Mouse (Mus musculus): ENCODE data around the gene Carmil2. TPM values are rescaled to one million over a fixed set of nuclear protein-coding genes. Genes with fewer than 3 reads are reported as not detected.
A peak's percentile ranks its signal among the peaks of the same experiment; 100 is the strongest.

Gene Carmil2
- polyA plus RNA-seq, 1 experiment from 2014 or later: 1.1 TPM

DNA sequence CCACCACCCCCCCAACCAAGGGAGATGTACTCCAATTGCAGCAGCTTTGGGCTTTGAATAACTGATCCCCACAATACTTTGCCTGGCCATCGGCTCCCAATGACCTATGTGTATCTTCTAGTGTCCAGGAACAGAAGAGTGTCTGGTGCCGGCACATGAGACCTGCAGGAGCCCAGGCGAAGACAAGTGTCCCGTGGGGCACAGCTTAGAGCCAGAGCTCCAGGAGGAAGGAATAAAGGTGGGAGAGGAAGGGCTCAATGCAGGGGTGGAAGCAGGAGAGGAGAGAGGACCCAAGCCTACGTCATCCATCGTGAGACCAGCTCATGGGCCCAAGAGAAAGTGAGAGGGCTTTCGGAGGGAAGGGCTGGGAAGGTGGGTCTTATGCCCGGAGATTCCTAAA lies 22.6 kb downstream of the Carmil2 start:
- no peak overlapping the region for H3K27ac ChIP-seq
- WGBS: 92% methylated on average over 8 of the region's 8 CpGs
- no peak overlapping the region for H3K4me2 ChIP-seq (replicated peaks)
- no peak overlapping the region for H3K4me3 ChIP-seq (replicated peaks)
- H3K27me3 ChIP-seq (replicated peaks): no peaks in the 10 kb centered on the region
- H3K36me3 ChIP-seq: peaks cover 7% of the 10 kb centered on the region; the same call in 1 of the 2 replicates
- peaks cover 9% of the 10 kb centered on the region; the same call in 1 of the 2 replicates for H3K4me1 ChIP-seq (replicated peaks)
- no peaks in the 10 kb centered on the region for H3K9me3 ChIP-seq
- no peak for ATAC-seq
- H3K9ac ChIP-seq: no peak overlapping the region

DNA sequence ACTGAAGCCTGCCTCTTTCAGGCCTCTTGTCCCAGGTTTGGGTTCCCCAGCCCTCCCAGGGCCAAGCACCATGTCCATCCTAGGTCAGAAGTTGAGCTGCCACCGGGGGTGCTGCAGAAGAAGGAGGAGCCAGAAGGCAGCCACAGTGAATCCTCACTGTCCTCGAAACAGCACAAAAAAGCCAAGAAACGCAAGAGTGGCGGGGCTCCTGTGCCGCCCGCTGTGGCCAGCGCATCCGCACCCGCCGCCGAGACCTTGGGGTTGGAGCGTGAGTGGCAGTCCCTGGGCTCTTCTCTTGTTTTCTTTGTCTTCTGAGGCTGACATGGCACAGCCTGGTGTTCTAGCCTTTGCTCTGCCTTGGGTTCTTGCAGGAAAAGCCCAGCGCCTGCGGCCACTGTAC lies 23.2 kb downstream of the Carmil2 start:
- H3K9ac ChIP-seq: no peak overlapping the region
- 73% methylated on average over 14 of the region's 14 CpGs for WGBS
- no peak for ATAC-seq

DNA sequence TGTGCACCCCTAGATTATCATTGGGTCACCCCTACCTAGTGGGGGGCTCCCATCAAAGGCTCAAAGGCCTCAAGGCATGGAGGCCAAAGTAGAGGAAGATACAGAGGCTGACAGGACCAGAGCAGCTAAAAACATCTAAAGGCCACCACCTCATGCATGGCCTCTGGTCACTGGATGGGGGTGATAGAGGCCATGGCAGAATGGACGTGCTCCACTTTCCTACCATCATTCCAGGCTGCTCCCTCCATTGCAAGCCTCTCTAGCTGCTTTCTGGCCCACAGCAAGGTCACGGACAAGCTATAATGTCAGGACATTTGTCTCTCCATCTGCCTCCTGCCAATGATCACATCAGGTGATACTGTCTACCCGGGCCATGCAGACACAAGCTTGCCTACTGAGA lies 26.2 kb downstream of the Carmil2 start:
- Histone ChIP-seq H3K4me1 (replicated peaks) (peaks cover 6% of the 10 kb centered on the region; the same call in 1 of the 2 replicates), H3K4me2 (replicated peaks) (no peak overlapping the region), H3K9me3 (no peaks in the 10 kb centered on the region), H3K27me3 (replicated peaks) (no peaks in the 10 kb centered on the region), H3K36me3 (no peaks in the 10 kb centered on the region), H3K27ac (no peak overlapping the region), H3K9ac (no peak overlapping the region), H3K4me3 (replicated peaks) (no peak overlapping the region)
- 80% methylated on average over 3 of the region's 3 CpGs for WGBS
- no peak for ATAC-seq

More for the DNA sequence above, 23.2 kb downstream of the Carmil2 start:
- Histone ChIP-seq H3K9me3 (no peaks in the 10 kb centered on the region), H3K4me3 (replicated peaks) (no peak overlapping the region), H3K4me2 (replicated peaks) (no peak overlapping the region), H3K4me1 (replicated peaks) (peaks cover 9% of the 10 kb centered on the region; the same call in 1 of the 2 replicates), H3K27me3 (replicated peaks) (no peaks in the 10 kb centered on the region), H3K36me3 (0 out of 2 replicates have a peak, but pooled peaks cover 2% of the 10 kb centered on the region), H3K27ac (no peak overlapping the region)

DNA sequence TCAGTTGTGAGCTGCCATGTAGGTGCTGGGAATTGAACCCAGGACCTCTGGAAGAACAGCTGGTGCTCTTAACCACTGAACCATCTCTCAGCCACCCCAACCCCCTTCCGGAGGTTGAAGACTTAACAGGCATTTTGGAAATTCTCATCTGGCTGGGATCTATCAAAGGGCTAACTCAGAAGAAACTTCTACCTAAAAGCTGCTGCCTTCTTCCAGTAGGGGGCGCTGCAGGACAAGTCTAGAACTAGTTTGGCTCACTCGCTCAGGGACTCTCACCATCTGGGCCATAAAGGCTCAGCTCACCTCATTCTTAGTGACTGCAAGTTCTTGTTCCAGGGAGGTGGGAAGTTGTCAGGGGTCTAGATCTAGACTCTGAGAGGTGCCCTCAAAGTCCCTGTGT lies 28.1 kb downstream of the Carmil2 start:
- peak; percentile 72 for ATAC-seq
- H3K4me2 ChIP-seq (replicated peaks): no peak overlapping the region
- H3K36me3 ChIP-seq: no peaks in the 10 kb centered on the region
- no peaks in the 10 kb centered on the region for H3K27me3 ChIP-seq (replicated peaks)
- H3K4me3 ChIP-seq (replicated peaks): no peak overlapping the region
- 4% methylated on average over 3 of the region's 3 CpGs for WGBS
- no peaks in the 10 kb centered on the region for H3K9me3 ChIP-seq
- no peaks in the 10 kb centered on the region for H3K4me1 ChIP-seq (replicated peaks)
- no peak overlapping the region for H3K27ac ChIP-seq
- H3K9ac ChIP-seq: no peak overlapping the region

DNA sequence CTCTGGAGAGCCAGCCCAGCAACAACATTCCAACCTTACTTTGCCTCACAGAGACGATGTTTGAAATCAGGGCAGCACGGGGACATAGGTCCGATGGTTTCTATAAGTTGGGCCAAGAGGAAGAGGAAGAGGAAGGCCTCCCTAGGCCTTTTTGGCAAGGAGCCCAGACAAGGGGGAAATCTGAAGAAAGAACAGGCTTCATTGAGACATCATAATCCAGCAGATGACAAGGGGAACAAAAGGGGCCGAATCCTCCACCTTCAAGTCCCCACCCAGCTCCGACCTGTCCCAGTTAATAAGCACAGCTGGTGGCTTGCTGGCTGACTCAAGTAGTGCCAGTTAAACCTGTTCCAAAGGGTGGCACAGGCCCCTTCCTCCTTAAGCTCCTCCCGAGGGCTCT lies 29.0 kb downstream of the Carmil2 start:
- no peak overlapping the region for H3K4me2 ChIP-seq (replicated peaks)
- H3K4me1 ChIP-seq (replicated peaks): no peaks in the 10 kb centered on the region
- no peaks in the 10 kb centered on the region for H3K9me3 ChIP-seq
- WGBS: 72% methylated on average over 6 of the region's 6 CpGs
- no peak overlapping the region for H3K4me3 ChIP-seq (replicated peaks)
- H3K36me3 ChIP-seq: no peaks in the 10 kb centered on the region
- no peak for ATAC-seq
- no peaks in the 10 kb centered on the region for H3K27me3 ChIP-seq (replicated peaks)
- H3K27ac ChIP-seq: no peak overlapping the region
- no peak overlapping the region for H3K9ac ChIP-seq

DNA sequence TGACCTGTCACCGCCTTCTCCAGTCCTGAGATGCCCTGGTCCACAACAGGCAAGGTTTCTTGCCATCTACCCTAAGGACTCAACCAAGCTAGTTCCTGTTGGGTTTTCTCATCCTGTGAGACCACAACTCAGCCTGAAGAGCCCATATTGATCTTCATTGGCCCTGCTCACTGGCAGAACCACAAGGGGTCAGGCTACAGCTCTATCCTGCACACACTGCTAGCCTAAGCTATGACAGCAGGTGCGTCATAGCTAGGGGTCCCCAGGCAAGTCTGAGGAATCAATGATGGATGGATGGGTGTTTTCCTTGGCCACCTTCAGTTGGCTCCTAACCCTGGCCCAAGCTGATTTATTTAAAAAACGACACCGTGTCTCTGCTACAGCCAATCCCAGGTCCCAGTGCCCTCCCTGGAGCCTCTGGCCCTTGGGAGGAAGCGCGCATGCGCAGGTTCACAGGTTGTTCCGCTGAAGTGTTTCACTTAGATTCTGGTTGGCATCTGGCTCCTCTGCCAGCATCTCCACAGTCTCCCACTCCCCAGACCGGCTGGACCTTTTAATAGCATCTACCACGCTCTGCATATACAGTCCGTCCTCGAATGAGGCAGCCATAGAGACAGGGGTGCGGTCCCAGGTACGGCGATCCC lies 30.4 kb downstream of the Carmil2 start:
- WGBS: 92% methylated on average over 15 of the region's 15 CpGs
- no peak overlapping the region for H3K4me3 ChIP-seq (replicated peaks)
- H3K4me1 ChIP-seq (replicated peaks): no peaks in the 10 kb centered on the region
- H3K36me3 ChIP-seq: no peaks in the 10 kb centered on the region
- H3K4me2 ChIP-seq (replicated peaks): no peak overlapping the region
- H3K27ac ChIP-seq: no peak overlapping the region
- H3K27me3 ChIP-seq (replicated peaks): no peaks in the 10 kb centered on the region
- H3K9ac ChIP-seq: no peak overlapping the region
- no peaks in the 10 kb centered on the region for H3K9me3 ChIP-seq
- ATAC-seq: no peak

DNA sequence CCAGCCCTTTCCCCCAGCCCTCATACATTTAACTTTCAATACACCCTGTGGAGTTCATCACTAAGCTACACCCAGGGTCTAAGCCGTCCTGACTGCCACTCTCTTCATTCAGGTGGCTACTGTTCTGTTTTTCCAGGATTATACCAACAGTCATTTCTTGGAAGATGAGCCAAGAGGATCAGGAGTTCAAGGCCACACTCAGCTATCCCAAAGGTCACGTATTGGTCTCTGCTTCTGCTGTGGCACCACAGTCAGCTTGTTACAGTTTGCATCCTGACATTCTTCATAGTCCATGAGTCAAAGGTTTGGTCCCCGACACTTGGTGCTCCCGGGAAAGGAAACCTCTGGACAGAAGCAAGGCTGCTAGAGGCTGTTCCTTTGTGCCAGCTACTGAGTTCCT lies 33.6 kb downstream of the Carmil2 start:
- Histone ChIP-seq H3K9me3 (no peaks in the 10 kb centered on the region), H3K4me1 (replicated peaks) (no peaks in the 10 kb centered on the region), H3K27me3 (replicated peaks) (no peaks in the 10 kb centered on the region), H3K9ac (no peak overlapping the region), H3K36me3 (no peaks in the 10 kb centered on the region), H3K4me3 (replicated peaks) (no peak overlapping the region), H3K4me2 (replicated peaks) (no peak overlapping the region), H3K27ac (no peak overlapping the region)
- ATAC-seq: no peak
- 84% methylated on average over 4 of the region's 4 CpGs for WGBS

DNA sequence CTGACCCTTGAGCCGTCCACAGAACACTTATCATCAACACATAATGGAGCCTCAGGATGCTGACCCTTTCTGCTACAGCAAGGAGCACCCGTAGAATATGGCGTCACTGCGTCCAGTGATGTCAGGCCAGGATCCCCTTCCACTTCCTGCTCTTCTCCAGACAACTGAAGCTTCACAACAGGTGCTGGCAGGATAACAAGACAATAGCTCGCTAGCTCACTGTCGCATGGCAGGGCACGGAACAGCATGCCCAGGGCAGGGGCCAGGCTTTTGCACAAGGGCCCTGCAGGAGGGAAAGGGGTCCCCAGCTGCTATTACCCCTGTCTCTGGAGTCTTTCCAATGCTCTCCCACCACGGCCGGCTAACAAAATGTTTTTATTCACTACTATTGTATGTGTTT lies 36.8 kb downstream of the Carmil2 start:
- no peak for ATAC-seq
- no peak overlapping the region for H3K4me2 ChIP-seq (replicated peaks)
- no peak overlapping the region for H3K27ac ChIP-seq
- 88% methylated on average over 9 of the region's 9 CpGs for WGBS
- H3K9ac ChIP-seq: no peak overlapping the region
- no peaks in the 10 kb centered on the region for H3K9me3 ChIP-seq
- H3K27me3 ChIP-seq (replicated peaks): no peaks in the 10 kb centered on the region
- no peaks in the 10 kb centered on the region for H3K4me1 ChIP-seq (replicated peaks)
- H3K4me3 ChIP-seq (replicated peaks): no peak overlapping the region
- 0 out of 2 replicates have a peak, but pooled peaks cover 3% of the 10 kb centered on the region for H3K36me3 ChIP-seq

DNA sequence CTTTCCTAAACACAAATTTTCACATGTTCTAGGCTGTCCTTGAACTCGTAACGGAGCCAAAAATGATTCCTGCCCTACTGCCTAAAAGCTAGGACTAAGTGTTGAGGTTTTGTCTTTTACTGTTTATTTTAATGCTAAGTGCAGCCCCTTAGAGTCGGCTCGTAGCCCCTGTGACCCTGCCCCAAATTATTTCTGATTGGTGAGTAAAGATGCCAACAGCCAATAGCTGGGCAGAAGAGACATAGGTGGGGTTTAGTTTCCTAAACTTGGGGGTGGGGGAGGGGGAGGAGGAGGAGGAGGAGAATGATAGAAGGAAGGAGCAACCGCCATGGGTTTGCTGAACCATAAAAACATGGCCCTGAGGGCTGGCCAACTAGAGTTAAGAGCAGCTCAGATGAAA lies 39.7 kb downstream of the Carmil2 start:
- H3K9me3 ChIP-seq: no peaks in the 10 kb centered on the region
- WGBS: 59% methylated on average over 5 of the region's 5 CpGs
- no peak overlapping the region for H3K27ac ChIP-seq
- H3K4me3 ChIP-seq (replicated peaks): no peak overlapping the region
- no peak overlapping the region for H3K9ac ChIP-seq
- H3K4me2 ChIP-seq (replicated peaks): no peak overlapping the region
- 0 out of 2 replicates have a peak, but pooled peaks cover 3% of the 10 kb centered on the region for H3K36me3 ChIP-seq
- H3K27me3 ChIP-seq (replicated peaks): no peaks in the 10 kb centered on the region
- no peak for ATAC-seq
- no peaks in the 10 kb centered on the region for H3K4me1 ChIP-seq (replicated peaks)

DNA sequence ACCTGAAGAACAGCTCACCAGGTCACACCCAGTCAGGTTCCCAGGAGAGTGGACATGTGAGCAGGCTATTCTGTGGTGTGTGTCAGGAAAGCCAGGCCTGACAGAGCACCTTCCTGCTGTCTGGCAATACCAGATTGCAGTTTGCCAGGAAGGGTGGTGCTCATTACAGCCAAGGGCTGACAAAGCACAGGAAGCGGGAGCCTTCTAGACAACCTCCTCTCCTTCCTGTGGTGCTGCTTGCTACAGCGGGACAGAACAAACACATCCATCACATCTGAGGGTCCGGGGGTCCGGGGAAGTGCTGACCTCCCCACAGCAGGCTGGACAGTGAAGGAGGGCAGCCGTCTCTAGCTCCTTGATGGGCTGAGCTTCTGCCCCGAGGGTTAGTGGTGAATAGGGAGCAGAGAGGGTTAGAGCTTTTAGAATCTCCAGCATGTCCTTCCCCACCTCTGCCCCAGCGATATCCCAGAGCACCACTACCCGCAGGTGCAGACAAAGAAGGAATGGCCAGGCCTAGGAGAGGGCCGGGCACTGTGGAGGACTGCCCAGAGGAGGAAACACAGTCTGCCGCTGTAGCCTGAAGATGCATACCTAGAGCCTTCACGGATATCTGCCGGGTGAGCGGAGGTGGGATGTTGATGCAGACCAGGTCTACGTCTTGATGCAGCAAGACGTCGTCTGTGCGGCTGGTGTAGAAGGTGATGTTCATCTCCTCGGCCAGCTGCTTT lies 41.5 kb downstream of the Carmil2 start:
- Histone ChIP-seq H3K27me3 (replicated peaks) (no peaks in the 10 kb centered on the region), H3K36me3 (0 out of 2 replicates have a peak, but pooled peaks cover 3% of the 10 kb centered on the region), H3K4me3 (replicated peaks) (no peak overlapping the region), H3K9me3 (no peaks in the 10 kb centered on the region), H3K4me1 (replicated peaks) (no peaks in the 10 kb centered on the region), H3K27ac (no peak overlapping the region), H3K4me2 (replicated peaks) (no peak overlapping the region), H3K9ac (no peak overlapping the region)
- ATAC-seq: no peak
- 69% methylated on average over 18 of the region's 18 CpGs for WGBS

DNA sequence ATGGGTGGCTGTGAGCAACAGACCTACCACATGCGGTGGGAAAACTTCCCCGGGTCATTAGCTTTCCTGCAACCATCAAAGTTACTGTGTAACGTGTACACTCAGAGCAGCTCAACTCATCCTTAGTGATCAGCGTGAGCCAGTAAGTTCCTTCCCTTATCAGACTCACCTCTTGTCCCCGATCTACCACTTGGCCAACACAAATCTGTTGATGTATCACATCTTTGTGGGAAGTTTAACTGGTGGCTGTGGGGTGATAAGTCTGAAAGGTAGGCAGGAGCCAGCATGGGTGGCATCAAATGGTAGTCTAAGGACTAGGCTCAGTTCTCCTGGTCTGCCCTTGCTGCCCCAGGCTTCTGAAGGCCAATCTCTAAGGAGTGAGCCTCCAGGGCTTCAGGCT lies 46.1 kb downstream of the Carmil2 start:
- Histone ChIP-seq H3K9me3 (no peaks in the 10 kb centered on the region), H3K27ac (no peak overlapping the region), H3K9ac (no peak overlapping the region), H3K27me3 (replicated peaks) (no peaks in the 10 kb centered on the region), H3K4me2 (replicated peaks) (no peak overlapping the region), H3K4me3 (replicated peaks) (no peak overlapping the region), H3K4me1 (replicated peaks) (no peaks in the 10 kb centered on the region), H3K36me3 (0 out of 2 replicates have a peak, but pooled peaks cover 3% of the 10 kb centered on the region)
- 92% methylated on average over 5 of the region's 5 CpGs for WGBS
- no peak for ATAC-seq

DNA sequence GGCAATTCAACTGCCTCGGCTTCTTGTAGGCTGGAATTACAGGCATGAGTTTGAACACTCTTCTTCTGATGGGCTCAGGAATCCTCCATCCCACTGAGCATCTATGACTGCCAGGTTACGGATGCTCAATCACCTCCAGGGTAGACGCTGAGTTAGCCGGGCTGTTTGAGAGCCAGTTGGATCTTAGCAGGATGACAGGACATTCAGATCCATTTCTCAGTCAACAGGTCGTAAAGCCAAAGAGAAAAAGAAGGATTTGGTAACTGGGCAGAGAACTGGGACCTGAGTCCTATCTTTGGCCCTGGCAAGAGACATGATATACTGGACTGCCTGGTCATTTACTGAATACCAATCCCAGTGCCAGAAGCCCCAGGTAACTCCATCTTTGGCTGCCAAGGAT lies 53.1 kb downstream of the Carmil2 start:
- Histone ChIP-seq H3K9ac (no peak overlapping the region), H3K27ac (no peak overlapping the region), H3K36me3 (no peaks in the 10 kb centered on the region), H3K4me1 (replicated peaks) (0 out of 2 replicates have a peak, but pooled peaks cover 2% of the 10 kb centered on the region), H3K4me3 (replicated peaks) (no peak overlapping the region), H3K4me2 (replicated peaks) (no peak overlapping the region), H3K9me3 (no peaks in the 10 kb centered on the region), H3K27me3 (replicated peaks) (no peaks in the 10 kb centered on the region)
- 84% methylated on average over 5 of the region's 5 CpGs for WGBS
- ATAC-seq: no peak

DNA sequence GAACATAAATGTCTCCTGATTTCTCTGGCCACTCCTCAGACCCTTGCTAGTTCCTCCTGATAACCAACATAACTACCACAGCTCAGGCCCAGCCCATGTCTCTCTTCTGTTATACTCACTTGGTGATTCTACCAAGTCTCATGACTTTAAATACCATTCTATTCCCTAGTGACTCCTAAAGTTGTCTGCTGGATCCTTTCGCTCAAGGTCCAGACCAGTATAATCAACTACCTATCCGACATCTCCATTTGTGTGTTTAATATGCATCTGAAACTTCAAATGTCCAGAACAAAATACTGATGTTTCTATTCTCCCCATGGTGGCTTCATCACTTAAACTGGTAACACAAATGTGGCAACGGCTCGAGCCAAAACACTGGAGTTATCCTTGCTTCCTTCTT lies 57.2 kb downstream of the Carmil2 start:
- Histone ChIP-seq H3K4me1 (replicated peaks) (peaks cover 5% of the 10 kb centered on the region; the same call in 1 of the 2 replicates), H3K9ac (no peak overlapping the region), H3K27me3 (replicated peaks) (no peaks in the 10 kb centered on the region), H3K27ac (no peak overlapping the region), H3K4me3 (replicated peaks) (no peak overlapping the region), H3K36me3 (no peaks in the 10 kb centered on the region), H3K4me2 (replicated peaks) (no peak overlapping the region), H3K9me3 (no peaks in the 10 kb centered on the region)
- no peak for ATAC-seq
- WGBS: 81% methylated on average over 4 of the region's 4 CpGs
